18 mouse cellular contexts compared by ENCODE assay signal in the genomic region with DNA sequence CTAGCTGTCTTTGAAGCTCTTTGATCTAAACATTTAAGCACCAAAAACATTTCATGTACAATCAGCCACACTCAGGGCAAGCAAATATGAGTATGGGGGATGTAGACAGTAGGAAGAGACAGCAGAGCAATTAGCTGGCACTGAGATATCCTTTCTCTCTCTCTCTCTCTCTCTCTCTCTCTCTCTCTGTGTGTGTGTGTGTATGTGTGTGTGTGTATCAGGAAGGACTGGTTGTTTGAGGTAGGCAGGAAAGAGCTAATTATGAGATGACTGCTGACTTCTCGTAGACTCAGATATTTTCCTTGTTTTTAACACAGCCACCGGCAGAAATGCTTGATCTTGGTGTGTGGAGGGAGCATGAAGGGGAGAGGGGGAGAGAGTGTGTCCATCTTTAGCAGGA. TPM values are rescaled to one million over a fixed set of nuclear protein-coding genes. Genes with fewer than 3 reads are reported as not detected.
"Had no signal": no experiment of that assay in that cellular context is flagged by ENCODE, and none has a peak within 500 bp of the region (broad histone marks: within the 10 kb centered on the region; RNA-seq: fewer than 3 reads in every experiment).

No protein-coding gene starts in this region.

- H3K27me3 ChIP-seq: limb, embryonic 15.5 days; neural tube, embryonic 12.5 days had no signal

- DNase-seq: kidney, adult 8-10 months; kidney, postnatal 25 days; lung, embryonic 14.5 days; lung, postnatal 10 days; lung, postnatal 4 days; midbrain, embryonic 14.5 days; retina, postnatal 1 day; right cerebral cortex, postnatal 4 days; thymus, adult 18-20 months; thymus, postnatal 36 days had no signal

- H3K4me1 ChIP-seq: limb, embryonic 15.5 days; liver, embryonic 12.5 days; midbrain, embryonic 10.5 days; neural tube, embryonic 12.5 days had no signal

- H3K27ac ChIP-seq: left cerebral cortex, adult 2 months; limb, embryonic 15.5 days; liver, embryonic 12.5 days; midbrain, embryonic 10.5 days; neural tube, embryonic 12.5 days had no signal

- H3K4me3 ChIP-seq: left cerebral cortex, adult 2 months; limb, embryonic 15.5 days; liver, embryonic 12.5 days; midbrain, embryonic 10.5 days; myocyte; neural tube, embryonic 12.5 days had no signal

RNA-seq across cellular contexts. Expression of gene Unc45b, which starts 51.4 kb away (rescaled TPM):
- total RNA-seq: megakaryocyte, adult 5-6 weeks; neutrophil, adult 5-6 weeks had no signal

RNA-seq across cellular contexts. Expression of gene Slfn8, which starts 58.9 kb away (rescaled TPM):
- polyA plus RNA-seq: myocyte; neural tube, embryonic 12.5 days had no signal
